Mouse (Mus musculus) neural tube, embryonic 15.5 days (tissue): ENCODE data around the gene Nln. TPM values are rescaled to one million over a fixed set of nuclear protein-coding genes. Genes with fewer than 3 reads are reported as not detected.

Experiments used
- ATAC-seq: fragments of 200-750 bp; cut with Nextera tagmentation; 2 replicates; pipeline ENCODE4 v1.8.0; 2017; ENCODE audit warnings: mild to moderate bottlenecking, moderate TSS enrichment, moderate library complexity; ENCODE audit not compliant: low FRiP score
- H3K27ac ChIP-seq: fragments of 300-500 bp; sonication (generic); replicated peaks from 2 replicates; pipeline ENCODE4 v1.5.1; 2015; ENCODE audit warnings: mild to moderate bottlenecking, inconsistent platforms
- H3K27me3 ChIP-seq: fragments of 300-500 bp; sonication (generic); replicated peaks from 2 replicates; pipeline ENCODE4 v1.6.1; 2015; ENCODE audit warnings: inconsistent platforms
- H3K36me3 ChIP-seq: fragments of 300-500 bp; sonication (generic); 2 replicates; pipeline ENCODE4 v1.6.1; 2015; ENCODE audit warnings: inconsistent platforms
- H3K4me1 ChIP-seq: fragments of 300-500 bp; sonication (generic); 2 replicates; pipeline ENCODE4 v1.6.1; 2015; ENCODE audit warnings: inconsistent platforms
- H3K4me2 ChIP-seq: fragments of 300-500 bp; sonication (generic); 2 replicates; pipeline ENCODE4 v1.6.1; 2015; ENCODE audit warnings: inconsistent platforms, mild to moderate bottlenecking, moderate library complexity
- H3K4me3 ChIP-seq: fragments of 300-500 bp; sonication (generic); replicated peaks from 2 replicates; pipeline ENCODE4 v1.5.1; 2015; ENCODE audit warnings: mild to moderate bottlenecking, inconsistent platforms
- H3K9ac ChIP-seq: fragments of 300-500 bp; sonication (generic); replicated peaks from 2 replicates; pipeline ENCODE4 v1.6.1; 2015; ENCODE audit warnings: mild to moderate bottlenecking, inconsistent platforms
- H3K9me3 ChIP-seq: fragments of 300-500 bp; sonication (generic); replicated peaks from 2 replicates; pipeline ENCODE4 v1.6.1; 2016; ENCODE audit warnings: inconsistent platforms
- WGBS: fragments of 180-500 bp; shearing (Covaris S2); methylation state at CpG from one replicate; pipeline ENCODE4 v1.1.7; 2015; ENCODE audit warnings: mixed read lengths; 5-methylcytosine and 5-hydroxymethylcytosine counted together
- polyA plus RNA-seq: library from polyadenylated mRNA; unstranded; fragments of >200 nt; fragmentation: Nextera tagmentation; extraction: Ambion mirVana; gene quantifications from 2 replicates; pipeline ENCODE4 v1.2.1, GENCODE M21; 2015

Gene Nln
- polyA plus RNA-seq, 1 experiment from 2014 or later: 56.5 TPM

DNA sequence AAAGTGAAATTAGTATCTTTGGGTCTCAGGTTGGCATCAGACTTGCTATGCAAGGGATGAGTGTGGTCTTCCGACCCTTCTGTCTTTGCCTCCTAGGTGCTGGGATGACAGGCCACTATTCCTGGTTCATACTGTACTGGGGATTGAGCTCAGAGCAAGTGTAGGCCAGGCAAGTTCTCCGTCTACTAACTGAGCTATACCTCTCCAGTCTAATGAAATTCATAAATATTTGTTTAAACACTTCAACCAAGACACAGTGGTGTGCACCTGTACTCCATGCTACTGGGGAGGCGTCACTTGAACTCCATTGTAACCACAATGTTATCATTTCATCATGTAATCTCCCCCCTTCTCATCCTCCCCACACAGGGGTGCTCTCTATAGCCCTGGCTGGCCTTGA, 82.9 kb downstream of the Nln start:
- 91% methylated on average over 3 of the region's 3 CpGs for WGBS
- Histone ChIP-seq H3K27ac (no peak overlapping the region), H3K36me3 (peaks cover 11% of the 10 kb centered on the region), H3K9me3 (no peaks in the 10 kb centered on the region), H3K4me3 (no peak overlapping the region), H3K4me1 (peaks cover 9% of the 10 kb centered on the region; the same call in 1 of the 2 replicates), H3K9ac (no peak overlapping the region), H3K27me3 (no peaks in the 10 kb centered on the region; the same call in 1 of the 2 replicates), H3K4me2 (no peak overlapping the region)
- no peak for ATAC-seq

DNA sequence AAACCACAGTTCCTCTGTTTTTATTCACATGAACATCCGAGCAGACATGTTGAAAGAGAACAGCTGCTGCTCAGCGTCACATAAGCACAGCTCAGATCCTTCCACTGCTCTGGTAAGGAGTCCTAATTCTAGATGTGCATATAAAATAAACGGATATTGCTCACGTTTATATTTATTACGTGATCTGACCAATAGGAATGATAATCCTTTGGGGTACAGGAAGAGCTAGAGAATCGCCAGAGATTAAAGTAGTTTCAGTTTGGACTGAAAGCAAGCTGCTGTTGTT, 83.8 kb downstream of the Nln start:
- Histone ChIP-seq H3K9me3 (no peaks in the 10 kb centered on the region), H3K36me3 (peaks cover 18% of the 10 kb centered on the region), H3K4me2 (no peak overlapping the region), H3K9ac (no peak overlapping the region), H3K27ac (peak overlapping the region; percentile 65; the same call in 1 of the 2 replicates), H3K27me3 (no peaks in the 10 kb centered on the region; the same call in 1 of the 2 replicates), H3K4me1 (peaks cover 9% of the 10 kb centered on the region; the same call in 1 of the 2 replicates), H3K4me3 (no peak overlapping the region)
- no peak for ATAC-seq
- 69% methylated on average over 6 of the region's 6 CpGs for WGBS

DNA sequence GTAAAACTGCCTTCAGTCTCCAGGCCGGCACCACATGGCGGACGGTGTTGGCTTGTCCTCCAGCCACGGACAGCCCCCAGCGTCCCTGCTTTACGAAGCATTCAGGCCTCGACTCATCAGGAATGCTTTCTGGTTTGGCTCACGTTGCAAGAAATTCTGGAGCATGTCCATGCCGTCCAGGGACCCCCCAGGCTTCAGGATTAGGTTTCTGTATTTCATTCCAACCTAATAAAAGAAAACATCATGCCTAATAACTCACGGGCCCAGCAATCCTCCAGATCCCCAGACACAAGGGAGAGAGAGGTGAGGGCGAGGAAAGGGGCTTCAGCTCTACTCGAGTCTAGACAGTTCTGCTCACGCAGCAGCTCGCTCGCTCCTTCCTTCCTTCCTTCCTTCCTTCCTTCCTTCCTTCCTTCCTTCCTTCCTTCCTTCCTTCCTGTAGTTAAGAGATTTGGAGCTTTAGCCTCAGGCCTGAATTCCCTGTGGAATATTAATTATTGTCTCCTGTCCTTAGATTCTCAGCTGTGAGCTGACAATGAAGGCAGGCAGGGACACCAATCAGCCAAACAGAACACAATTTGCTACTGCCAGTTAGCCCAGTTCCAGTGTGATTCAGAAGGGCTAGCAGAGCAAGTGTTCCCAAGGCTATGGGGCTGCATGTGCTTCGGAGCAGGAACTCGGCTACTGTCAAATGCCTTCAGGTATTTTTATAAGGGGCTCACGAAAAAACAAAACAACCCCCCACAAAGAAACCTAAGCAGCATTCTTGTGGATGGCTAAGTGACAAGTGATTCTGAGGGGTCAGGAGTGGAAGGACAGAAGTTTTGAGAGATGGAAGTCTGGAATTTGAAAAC, 84.3 kb downstream of the Nln start:
- Histone ChIP-seq H3K27ac (peak overlapping the region; percentile 65), H3K36me3 (peaks cover 17% of the 10 kb centered on the region), H3K4me2 (no peak overlapping the region), H3K9ac (no peak overlapping the region), H3K4me3 (no peak overlapping the region), H3K9me3 (no peaks in the 10 kb centered on the region), H3K27me3 (no peaks in the 10 kb centered on the region; the same call in 1 of the 2 replicates), H3K4me1 (peaks cover 9% of the 10 kb centered on the region; the same call in 1 of the 2 replicates)
- peak; percentile 55; the same call in 1 of the 2 replicates for ATAC-seq
- 42% methylated on average over 18 of the region's 18 CpGs for WGBS

DNA sequence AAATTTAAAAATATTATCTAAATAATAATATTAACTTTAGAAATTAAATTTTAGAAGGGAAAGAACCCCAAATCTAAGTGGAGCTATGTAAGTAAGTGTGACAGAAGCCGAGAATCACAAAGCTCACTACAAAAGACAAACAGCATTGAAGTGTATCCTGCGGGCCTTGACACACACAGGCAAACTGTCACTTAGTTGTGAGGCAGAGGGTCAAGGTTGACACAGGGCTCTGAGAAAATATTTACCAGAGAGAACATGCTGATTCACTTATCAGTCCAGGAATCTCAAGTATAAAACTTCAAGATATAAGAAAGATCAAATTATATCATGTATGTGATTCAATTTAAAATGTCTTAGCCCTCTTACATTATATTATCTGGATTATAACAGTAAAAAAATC, 85.1 kb downstream of the Nln start:
- Histone ChIP-seq H3K4me1 (peaks cover 9% of the 10 kb centered on the region; the same call in 1 of the 2 replicates), H3K27me3 (no peaks in the 10 kb centered on the region; the same call in 1 of the 2 replicates), H3K9me3 (no peaks in the 10 kb centered on the region), H3K27ac (no peak overlapping the region), H3K4me2 (no peak overlapping the region), H3K36me3 (peaks cover 14% of the 10 kb centered on the region), H3K4me3 (no peak overlapping the region), H3K9ac (no peak overlapping the region)
- no peak for ATAC-seq
- 78% methylated on average over 2 of the region's 2 CpGs for WGBS

DNA sequence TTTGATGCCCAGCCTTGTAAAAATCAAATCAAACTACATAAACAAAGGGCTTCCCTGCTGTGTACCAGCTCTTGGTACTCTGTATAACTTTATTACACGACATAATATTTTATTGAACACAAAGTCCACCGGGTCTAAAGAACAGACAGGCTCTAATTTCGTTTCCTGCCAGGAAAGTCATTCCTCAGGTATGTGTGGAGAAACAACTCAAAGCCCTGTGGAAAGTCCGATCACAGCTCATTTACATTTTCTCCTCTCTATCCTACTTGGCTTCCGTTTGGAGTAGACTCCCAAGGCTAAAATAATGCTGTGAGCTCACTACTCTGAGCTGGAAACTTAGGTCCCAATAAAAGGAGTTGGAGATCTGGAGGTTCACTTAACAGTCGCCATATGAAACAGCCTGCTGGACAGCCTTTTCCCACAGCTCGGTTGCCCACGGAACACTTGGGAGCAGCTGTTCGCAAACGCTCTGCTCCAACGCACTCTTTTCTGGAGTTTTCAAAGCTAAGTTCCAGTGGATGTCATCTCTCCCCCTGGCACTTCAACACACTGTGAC, 86.0 kb downstream of the Nln start:
- Histone ChIP-seq H3K9me3 (no peaks in the 10 kb centered on the region), H3K27me3 (no peaks in the 10 kb centered on the region)
- WGBS: 56% methylated on average over 11 of the region's 11 CpGs

DNA sequence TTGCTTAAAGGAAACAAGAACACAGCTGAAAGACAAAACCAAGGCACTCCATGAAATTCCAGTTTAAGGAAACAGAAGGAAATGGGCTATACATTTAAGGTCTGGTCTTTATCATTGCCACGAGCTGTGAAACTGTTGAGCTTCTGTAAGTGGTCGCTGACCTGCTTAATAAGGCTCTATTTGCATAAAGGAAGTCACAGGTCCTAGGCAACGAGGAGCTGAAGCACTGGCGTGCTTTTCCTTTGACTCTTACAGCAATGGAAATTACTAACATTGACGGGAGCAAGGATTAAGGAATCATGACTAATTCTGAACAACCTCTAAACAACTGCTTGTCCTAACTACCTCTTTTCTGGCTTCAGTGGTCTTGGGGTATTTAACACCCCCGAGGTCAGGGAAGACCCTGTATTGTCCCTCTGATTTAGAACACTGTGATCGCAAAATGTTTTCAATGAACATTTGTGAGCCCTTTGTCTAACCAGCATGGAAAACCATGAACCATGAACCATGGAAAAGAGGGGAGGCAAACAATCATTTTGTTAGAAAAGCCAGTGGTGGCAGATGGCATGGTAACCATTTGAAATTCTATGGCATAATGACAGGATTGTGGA, 90.8 kb downstream of the Nln start:
- 8% methylated on average over 7 of the region's 7 CpGs for WGBS
- Histone ChIP-seq H3K36me3 (peaks cover 14% of the 10 kb centered on the region), H3K4me3 (no peak overlapping the region), H3K27me3 (peaks cover 4% of the 10 kb centered on the region; the same call in 1 of the 2 replicates), H3K4me2 (no peak overlapping the region), H3K9ac (no peak overlapping the region), H3K4me1 (no peaks in the 10 kb centered on the region; the same call in 1 of the 2 replicates), H3K27ac (no peak overlapping the region), H3K9me3 (no peaks in the 10 kb centered on the region)
- ATAC-seq: no peak

More for the DNA sequence above, 86.0 kb downstream of the Nln start:
- no peak for ATAC-seq
- H3K4me3 ChIP-seq: no peak overlapping the region
- H3K9ac ChIP-seq: no peak overlapping the region
- H3K4me2 ChIP-seq: no peak overlapping the region
- H3K27ac ChIP-seq: 0 out of 2 replicates have a peak overlapping the region, but pooled peaks have one; percentile 13
- H3K36me3 ChIP-seq: peaks cover 14% of the 10 kb centered on the region
- H3K4me1 ChIP-seq: peaks cover 9% of the 10 kb centered on the region; the same call in 1 of the 2 replicates

DNA sequence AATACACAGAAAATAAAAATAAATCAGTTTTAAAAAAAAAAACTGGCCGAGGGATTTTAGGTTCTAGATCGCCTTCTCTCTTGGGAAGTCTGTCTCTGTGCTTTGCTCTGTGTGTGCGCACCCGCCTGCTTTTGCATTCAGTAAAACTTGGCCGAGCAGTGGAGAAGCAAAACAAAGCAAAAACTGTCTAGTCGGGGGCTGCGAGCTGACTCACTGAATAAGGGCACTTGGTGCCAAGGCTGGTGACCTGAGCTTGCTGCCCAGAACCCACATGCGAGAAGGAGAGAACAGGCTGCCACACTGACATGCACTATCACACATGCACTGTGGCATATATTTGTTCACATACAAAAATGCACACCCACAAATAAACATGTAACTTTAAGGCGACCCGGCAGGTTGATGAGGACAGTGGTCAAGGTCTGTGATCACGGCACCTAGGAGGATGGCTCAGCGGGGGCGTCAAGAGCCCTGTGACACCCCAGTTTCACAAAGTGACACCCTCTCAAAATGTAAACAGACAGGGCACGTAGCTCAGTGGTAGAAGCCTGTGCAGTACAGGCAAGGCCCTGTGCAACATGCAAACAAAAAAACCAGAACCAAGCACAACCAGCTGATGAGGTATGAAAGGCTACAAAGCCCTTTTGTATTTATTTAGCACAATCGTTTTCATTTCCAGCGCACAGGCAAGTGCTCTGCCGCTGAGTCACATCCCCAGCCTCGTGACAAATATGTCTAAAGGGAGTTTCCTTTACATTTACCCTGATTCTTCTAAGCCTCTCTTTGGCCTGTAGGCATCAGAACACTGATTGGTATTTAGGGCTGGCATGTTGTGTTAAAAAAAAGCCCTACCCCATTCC, 93.9 kb downstream of the Nln start:
- Histone ChIP-seq H3K9me3 (no peaks in the 10 kb centered on the region), H3K27ac (no peak overlapping the region), H3K4me2 (no peak overlapping the region), H3K27me3 (peaks cover 4% of the 10 kb centered on the region; the same call in 1 of the 2 replicates), H3K4me3 (no peak overlapping the region), H3K4me1 (no peaks in the 10 kb centered on the region), H3K9ac (no peak overlapping the region), H3K36me3 (no peaks in the 10 kb centered on the region)
- 87% methylated on average over 18 of the region's 18 CpGs for WGBS
- ATAC-seq: no peak

DNA sequence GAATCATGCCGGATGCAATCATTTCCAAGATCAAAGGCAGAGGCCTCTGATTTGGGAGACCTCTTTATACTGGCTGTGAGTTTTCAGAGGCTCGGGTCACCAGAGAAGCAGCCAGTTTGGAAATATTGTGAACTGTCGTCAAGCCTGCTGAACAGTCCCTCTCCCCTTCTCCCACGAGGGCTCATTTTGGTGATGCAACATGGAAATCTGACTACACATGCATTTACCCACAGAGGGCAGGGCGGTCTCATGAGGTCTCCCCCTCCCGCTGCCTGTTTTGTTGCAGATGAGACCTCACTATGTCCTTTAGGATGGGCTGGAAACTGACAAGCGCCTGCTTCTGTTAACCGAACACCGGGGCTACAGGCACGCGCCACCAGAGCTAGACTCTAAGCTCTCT, 95.4 kb downstream of the Nln start:
- ATAC-seq: no peak
- no peak overlapping the region for H3K9ac ChIP-seq
- H3K27me3 ChIP-seq: peaks cover 4% of the 10 kb centered on the region; the same call in 1 of the 2 replicates
- H3K4me3 ChIP-seq: no peak overlapping the region
- no peaks in the 10 kb centered on the region for H3K4me1 ChIP-seq
- H3K9me3 ChIP-seq: no peaks in the 10 kb centered on the region
- no peaks in the 10 kb centered on the region for H3K36me3 ChIP-seq
- H3K27ac ChIP-seq: no peak overlapping the region
- no peak overlapping the region for H3K4me2 ChIP-seq
- 86% methylated on average over 11 of the region's 11 CpGs for WGBS

DNA sequence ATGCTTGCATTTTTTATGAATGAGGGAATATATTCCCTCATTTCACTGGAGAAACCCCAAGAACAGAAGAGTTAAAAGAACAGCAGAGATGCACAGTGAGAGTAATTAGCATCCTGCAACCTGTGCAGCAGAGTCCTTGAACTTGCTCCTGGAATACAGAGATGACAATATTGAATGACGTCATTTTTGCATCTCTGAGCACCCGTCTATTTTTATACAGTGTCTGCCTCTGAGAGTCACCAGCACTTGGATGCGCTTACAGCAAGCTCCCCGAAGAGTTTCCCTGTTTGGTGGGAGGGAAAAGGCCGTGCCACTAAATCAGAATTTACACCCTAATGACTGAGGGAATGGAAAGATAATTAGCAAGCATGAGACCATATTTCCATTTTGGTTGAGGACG, 96.0 kb downstream of the Nln start:
- H3K36me3 ChIP-seq: no peaks in the 10 kb centered on the region
- no peak for ATAC-seq

DNA sequence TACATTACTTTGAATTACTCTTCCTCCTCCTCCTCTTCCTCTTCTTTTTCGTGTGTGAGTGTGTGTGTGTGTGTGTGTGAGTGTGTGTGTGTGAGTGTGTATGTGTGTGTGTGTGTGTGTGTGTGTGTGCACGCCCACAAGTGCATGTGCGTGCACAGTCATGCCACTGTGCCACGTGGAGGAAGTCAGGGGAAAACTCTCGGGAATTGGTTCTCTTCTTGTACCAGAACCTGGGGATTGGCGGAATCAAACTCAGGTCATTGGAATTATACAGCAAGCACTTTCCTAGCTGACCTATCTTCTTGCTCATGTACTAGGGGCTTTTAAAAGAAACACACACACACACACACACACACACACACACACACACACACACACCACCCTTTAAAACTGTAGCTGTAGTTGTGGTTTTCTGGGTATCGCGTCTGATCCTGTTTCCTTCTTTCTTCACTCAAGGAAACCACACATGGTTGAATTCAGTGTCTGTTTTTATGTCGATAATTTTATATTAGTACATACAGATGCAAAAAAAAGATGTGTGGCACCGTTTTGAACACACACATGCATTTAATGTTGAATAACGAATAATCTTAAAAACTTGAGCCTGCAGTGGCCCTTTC, 97.1 kb downstream of the Nln start:
- H3K4me3 ChIP-seq: no peak overlapping the region
- H3K4me2 ChIP-seq: no peak overlapping the region
- 86% methylated on average over 11 of the region's 11 CpGs for WGBS
- H3K9me3 ChIP-seq: no peaks in the 10 kb centered on the region
- no peaks in the 10 kb centered on the region for H3K4me1 ChIP-seq
- no peak overlapping the region for H3K27ac ChIP-seq
- H3K9ac ChIP-seq: no peak overlapping the region
- no peaks in the 10 kb centered on the region for H3K36me3 ChIP-seq
- no peak for ATAC-seq
- H3K27me3 ChIP-seq: peaks cover 4% of the 10 kb centered on the region; the same call in 1 of the 2 replicates

More for the DNA sequence above, 96.0 kb downstream of the Nln start:
- H3K9me3 ChIP-seq: no peaks in the 10 kb centered on the region
- WGBS: 40% methylated on average over 6 of the region's 6 CpGs
- no peak overlapping the region for H3K4me2 ChIP-seq
- no peak overlapping the region for H3K4me3 ChIP-seq
- peaks cover 4% of the 10 kb centered on the region; the same call in 1 of the 2 replicates for H3K27me3 ChIP-seq
- no peak overlapping the region for H3K27ac ChIP-seq
- H3K9ac ChIP-seq: no peak overlapping the region
- no peaks in the 10 kb centered on the region for H3K4me1 ChIP-seq

DNA sequence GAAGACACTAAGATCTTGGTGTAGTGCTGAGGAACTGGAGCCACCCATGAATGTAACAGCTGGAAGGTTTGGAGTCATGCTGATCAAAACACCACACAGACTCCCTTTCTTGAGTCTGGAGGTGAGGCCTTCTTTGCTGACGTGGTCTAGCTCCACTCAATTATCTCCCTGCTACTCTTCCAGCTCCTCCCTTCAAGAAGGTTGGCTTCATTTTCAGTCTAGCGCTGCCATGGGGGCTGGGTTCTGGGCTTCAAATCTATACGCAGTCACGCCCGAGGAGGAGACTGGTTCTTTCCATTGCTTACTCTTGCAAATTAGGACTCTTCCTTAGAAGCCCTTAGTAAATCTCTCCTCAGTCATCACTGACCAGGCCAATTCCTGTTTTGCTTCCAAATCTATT, 98.1 kb downstream of the Nln start:
- no peak for ATAC-seq
- Histone ChIP-seq H3K36me3 (no peaks in the 10 kb centered on the region), H3K4me2 (no peak overlapping the region), H3K9ac (no peak overlapping the region), H3K4me3 (no peak overlapping the region), H3K27ac (no peak overlapping the region), H3K27me3 (peaks cover 4% of the 10 kb centered on the region; the same call in 1 of the 2 replicates), H3K9me3 (no peaks in the 10 kb centered on the region), H3K4me1 (no peaks in the 10 kb centered on the region)
- WGBS: 95% methylated on average over 5 of the region's 5 CpGs
